Mouse (Mus musculus) cerebellum, adult 8-10 months (tissue): ENCODE results near the gene Crtc3.

Experiments
- DNase-seq: peaks from one replicate; pipeline ENCODE4 v3.0.0; 2022

Gene Crtc3

DNA sequence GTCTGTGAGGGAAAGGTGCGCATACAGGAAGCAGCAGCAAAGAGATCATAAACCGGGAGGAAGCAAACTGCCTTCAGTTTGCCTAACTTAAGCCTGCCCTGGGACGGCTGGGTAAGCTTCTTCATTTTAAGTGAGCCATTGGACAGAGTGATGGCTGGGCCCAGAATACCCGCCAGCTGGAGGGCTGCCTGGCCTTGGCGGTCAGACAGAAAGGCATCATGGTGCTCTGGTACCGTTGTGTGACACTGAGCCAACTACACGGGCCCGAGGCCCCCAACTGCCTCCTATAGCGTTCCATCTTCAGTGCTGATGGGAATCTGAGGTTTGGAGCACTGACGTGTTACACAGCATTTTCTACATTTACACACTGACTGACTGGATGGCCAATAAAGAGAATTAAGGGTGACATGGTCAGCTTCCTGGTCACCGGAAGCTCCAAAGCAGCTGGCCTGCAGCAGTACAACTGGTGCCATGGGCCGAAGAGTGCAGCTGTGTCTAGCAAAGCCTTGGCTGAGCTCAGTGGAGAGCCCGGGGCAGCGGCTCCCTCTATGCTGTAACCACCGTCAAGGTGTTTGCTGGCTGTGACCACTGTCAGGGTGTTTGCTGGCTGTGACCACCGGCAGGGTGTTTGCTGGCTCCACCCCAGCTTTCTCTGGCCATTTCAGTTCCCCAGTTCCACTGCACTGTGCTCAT, 99.5 kb downstream of the Crtc3 start:
- DNase-seq = peak; percentile 68

DNA sequence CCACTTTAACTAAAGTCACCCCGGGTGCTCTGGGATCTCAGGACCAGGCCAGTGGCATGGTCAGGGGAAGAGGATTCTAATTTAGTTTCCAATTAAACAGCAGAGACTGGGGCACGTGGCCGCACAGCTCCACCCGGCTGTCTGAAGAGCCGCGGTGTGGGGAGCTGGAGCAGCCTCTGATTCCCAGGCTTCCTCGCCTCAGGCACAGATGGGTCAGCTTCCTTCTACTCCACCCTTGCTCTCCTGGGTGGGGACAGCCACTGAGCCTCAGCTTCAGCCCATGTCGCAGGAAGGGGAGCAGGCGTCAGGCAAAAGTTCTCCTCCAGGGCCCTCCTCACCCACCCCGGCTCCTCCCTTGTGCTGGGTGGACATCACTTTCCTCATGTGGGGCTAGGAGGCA, 101.0 kb downstream of the Crtc3 start:
- DNase-seq = no peak

GRCm38 (mm10) chr7:80586681-80587660, 101.7 kb downstream of the Crtc3 start:
- DNase-seq = peak; percentile 49

DNA sequence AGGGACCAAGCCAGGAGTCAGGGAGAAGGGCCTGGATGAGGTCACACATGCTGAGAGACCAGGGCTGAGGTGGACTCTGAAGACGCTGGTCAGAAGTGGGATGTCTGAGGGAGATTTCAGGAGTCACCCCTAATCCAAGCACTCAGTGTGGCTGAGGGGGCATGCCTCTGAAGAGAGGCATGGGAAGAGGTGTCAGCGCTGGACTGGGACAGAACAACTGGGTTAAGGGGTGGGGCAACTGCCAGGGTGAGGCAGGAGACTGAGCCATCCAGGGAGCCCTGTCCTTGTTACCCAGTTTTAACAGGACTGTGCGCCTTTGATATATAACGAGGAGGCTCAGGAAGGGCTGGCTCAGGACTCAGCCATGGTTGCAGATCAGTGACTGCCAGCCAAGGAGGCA, 102.5 kb downstream of the Crtc3 start:
- DNase-seq = no peak

GRCm38 (mm10) chr7:80585380-80585779, 103.3 kb downstream of the Crtc3 start:
- DNase-seq = no peak

GRCm38 (mm10) chr7:80583981-80584380, 104.7 kb downstream of the Crtc3 start:
- DNase-seq = peak; percentile 54

- DNase-seq = no peak
These were observed 105.7 kb downstream of the Crtc3 start for GRCm38 (mm10) chr7:80582821-80583451.

GRCm38 (mm10) chr7:80580368-80580767, 108.3 kb downstream of the Crtc3 start:
- DNase-seq = no peak

DNA sequence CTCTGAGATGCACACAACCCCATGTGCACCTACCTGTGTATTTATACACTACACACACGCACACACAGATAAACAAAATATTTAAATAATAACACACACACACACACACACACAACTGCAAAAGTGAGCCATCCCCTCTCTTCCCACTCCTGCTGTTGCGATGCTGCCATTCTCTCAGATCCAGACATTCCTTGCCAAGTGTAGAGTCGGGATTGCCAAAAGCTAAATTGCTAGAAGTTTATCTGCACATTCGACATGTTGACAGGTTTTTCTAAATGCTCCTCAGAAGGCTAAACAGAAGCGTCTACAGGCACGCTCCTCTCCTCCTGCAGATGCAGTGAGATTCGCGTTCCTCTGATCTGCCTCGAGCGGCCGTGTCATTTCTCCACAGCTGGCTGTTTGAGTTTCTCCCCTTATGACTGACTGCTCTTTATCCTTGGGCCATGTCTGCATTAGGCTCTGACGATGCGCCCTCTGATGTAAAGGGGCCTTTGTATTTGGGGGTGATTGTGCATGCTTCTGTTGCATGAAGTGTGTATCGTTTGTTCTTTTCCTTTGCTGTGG, 111.2 kb downstream of the Crtc3 start:
- no peak for DNase-seq

- no peak for DNase-seq
These were observed 112.1 kb downstream of the Crtc3 start for GRCm38 (mm10) chr7:80576626-80577025.

DNA sequence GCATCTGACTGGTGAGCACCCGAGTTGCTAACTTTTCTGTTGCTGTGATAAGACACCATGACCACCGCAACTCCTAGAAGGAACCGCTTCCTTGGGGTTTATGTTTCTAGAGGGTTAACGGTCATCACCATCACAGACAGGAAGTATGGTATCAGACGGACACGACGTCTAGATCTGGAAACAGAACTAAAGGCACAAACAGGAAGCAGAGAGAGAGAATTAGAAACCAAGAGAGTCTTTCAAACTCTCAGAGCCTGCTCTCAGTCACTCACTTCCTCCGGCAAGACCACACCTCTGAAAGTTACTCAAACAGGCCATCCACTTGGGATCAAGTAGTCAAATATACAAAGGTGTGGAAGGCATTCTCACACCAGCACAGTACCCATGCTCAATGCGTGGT, 112.9 kb downstream of the Crtc3 start:
- no peak for DNase-seq

GRCm38 (mm10) chr7:80573076-80573475, 115.6 kb downstream of the Crtc3 start:
- DNase-seq = no peak

DNA sequence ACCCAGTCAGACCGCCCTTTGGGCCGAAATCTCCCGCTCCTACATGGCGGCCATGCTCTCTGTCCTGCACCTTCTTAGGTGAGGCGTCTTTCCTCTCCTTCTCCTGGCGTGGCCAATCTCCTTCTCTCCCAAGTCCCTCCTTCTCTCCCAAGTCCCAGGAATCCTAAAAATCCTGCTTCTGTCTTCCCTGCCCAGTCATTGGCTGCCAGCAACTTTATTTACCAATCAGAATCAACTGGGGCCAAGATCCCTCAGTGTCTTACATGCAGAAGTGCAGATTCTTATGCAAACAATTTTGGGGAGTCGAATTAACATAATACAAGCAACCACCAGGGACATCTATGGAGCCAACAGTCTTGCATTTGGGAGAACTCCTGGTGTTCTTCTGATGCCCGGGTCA, 120.7 kb downstream of the Crtc3 start:
- no peak for DNase-seq

DNA sequence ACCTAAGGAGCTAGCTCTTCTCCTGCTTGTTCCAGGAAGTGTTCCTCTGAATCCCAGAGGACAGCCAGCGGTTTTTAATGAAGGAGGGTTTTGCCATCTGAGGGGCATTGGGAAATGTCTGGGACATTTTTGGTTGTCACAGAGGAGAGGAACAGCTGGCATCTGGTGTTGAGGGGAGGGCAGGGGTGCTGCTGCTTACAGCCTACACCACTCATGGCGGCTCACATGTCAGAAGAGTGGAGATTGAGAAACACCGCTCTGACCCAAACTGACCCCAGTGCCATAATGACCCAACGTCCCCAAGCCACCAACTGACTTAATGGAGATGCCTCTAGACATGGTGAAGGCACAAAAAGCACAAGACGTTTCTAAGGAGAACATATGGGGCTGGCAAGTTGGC, 126.7 kb downstream of the Crtc3 start:
- no peak for DNase-seq

DNA sequence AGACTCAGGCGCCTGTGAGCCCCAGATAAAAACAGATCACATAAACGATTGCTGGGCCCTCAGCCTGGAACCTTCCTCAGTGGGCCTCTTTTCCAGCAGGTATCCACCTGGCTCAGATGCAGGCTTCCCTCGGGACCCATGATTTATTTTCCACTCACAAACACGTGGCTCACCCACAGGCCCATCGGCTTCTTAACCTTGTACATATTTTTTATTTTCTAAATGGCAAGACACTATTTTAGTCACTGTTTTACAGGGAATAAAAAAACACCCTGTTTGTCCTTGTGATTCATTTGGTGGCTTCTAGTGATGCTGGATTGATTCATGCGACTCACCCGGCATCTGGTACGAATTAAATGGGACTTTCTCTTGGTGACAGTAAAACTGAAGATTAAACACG, 127.4 kb downstream of the Crtc3 start:
- no peak for DNase-seq

GRCm38 (mm10) chr7:80558572-80558971, 130.1 kb downstream of the Crtc3 start:
- no peak for DNase-seq

DNA sequence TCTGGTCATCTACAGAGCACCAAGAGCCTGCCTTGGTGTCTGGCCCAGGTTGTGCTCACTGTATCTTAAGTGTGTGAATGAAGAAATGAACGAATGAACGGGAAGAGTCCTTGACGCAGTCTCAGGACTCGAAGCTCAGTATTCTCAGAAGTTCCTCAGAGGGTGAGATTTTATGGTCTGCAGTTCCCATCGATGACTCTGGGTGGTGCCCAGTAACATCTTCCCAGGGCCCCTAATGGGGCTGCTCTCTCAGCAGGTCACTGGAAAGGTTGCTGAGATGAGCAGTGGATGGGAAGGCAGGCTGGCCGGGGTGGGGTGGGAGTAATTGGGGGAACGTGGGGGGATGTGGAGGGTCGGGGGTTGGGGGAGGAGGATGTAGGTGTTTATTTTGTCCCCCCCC, 130.6 kb downstream of the Crtc3 start:
- no peak for DNase-seq

DNA sequence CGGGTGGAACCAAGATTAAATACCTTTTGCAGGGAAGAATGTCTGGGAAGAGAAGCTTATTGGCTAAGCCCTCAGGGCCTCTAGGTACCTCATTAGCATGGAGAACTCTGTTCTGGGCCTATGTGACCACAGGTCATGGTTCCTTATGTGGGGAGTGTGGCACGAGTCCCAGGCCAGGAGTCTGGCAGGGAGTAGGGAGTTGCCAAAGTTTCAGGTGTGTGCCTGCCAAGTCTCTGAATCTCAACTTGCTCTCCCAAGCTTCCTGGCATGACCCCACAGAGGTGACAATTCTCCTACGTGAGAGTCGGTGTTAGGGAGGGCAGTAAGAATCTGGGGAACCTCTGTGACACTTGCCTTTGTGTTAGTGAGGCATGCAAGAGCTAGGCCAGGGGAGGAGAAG, 131.5 kb downstream of the Crtc3 start:
- no peak for DNase-seq

DNA sequence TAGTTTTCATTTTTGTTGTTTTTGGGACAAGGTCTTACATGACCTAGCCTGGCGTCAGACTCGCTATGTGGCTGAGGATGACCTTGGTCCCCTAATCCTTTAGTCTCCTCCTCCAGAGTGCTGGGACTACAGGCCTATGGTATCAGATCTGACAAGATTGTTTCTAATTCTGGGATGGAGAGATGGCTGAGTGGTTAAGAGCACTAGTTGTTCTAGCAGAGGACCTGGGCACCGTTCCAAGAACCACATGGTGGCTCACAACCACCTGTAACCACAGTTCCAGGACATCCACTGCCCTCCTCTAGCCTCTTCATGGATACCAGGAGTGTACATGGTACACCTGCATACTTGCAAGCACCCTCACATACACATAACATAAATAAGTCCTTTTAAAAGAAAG, 132.5 kb downstream of the Crtc3 start:
- DNase-seq = peak; percentile 12

DNA sequence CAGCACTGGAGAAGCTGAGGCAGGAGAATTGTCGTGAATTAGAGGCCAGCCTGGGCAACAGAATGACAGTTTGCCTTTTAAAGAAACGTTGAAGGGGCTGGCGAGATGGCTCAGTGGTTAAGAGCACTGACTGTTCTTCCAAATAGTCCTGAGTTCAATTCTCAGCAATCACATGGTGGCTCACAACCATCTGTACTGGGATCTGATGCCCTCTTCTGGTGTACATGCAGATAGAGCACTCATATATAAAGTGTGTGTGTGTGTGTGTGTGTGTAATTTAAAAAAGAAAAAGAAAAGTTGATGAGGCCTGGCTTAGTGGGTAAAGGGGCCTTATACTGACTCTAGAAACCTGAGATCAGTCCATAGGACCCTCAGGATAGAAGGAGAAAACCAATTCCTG, 133.5 kb downstream of the Crtc3 start:
- no peak for DNase-seq

- no peak for DNase-seq
These were observed 134.3 kb downstream of the Crtc3 start for GRCm38 (mm10) chr7:80554180-80555021.

DNA sequence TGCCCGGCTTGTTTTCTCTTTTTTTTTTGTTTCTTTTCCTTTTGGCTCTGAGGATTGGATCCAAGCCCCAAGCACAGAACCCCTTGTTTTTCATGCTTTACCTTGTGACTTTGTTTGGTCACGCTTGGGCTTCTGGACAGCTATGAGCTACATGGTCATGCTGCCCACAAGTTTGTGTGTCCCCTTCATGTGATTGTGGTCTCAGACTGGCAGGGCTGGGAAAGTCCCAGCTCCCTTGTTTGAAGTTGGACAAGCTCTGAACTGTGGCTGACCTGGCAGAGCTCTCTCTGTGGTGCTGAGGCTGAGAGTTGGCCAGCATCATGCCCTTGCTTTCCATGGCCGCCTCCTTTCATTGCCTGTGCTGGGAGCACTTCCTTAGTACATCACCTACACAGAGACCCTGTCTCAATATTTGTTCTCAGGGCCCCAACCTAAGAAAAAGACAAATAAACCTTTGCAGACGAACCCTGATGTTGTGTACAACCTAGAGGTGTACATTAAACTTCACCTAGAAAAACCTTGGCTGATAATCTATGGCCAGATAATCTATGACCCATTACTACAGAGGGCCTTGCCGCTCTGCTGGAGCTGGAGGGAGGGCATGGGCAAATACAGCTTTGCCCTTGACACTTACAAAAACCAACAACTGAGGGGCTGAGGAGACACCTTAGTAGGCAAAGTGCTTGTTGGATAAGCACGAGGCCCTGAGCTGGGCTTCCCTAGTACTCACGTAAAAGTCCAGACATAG, 140.0 kb downstream of the Crtc3 start:
- no peak for DNase-seq
